Mouse (Mus musculus) lung, postnatal 0 days (tissue): ENCODE data around the gene Ino80e.

Source experiments
- CTCF ChIP-seq: IDR thresholded peaks from 2 replicates; pipeline ENCODE4 v1.5.1; 2016; ENCODE audit warnings: antibody characterized with exemption, mild to moderate bottlenecking
- EP300 ChIP-seq: IDR thresholded peaks from 2 replicates; pipeline ENCODE4 v1.6.1; 2016; ENCODE audit warnings: antibody characterized with exemption, mild to moderate bottlenecking, control low read depth

DNA sequence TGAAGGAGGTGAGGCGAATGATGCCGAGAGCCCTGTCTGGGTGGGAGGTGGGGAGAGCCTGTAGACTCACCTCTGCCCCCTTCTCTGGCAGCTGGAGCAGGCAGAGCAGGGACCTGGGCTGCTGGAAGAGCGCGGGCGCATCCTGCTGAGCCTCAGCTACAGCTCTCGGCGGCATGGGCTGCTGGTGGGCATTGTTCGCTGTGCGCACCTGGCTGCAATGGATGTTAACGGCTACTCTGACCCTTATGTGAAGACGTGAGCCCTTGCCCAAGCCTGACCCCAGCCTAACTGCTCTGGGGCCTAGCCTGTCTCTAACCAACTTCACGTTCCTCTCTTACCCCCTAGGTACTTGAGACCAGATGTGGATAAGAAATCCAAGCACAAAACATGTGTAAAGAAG, 11.0 kb downstream of the Ino80e start:
- TF ChIP-seq CTCF (no peak), EP300 (no peak)
